ENCODE assay signal across 10 mouse cellular contexts in genomic region chr2:152225536-152225935, GRCm38 (mm10). TPM values are rescaled to one million over a fixed set of nuclear protein-coding genes. Genes with fewer than 3 reads are reported as not detected.
A peak's percentile ranks its signal among the peaks of the same experiment; 100 is the strongest.
DNase-seq lines count a peak whose midpoint lies in the region; ATAC-seq and TF ChIP-seq lines count a peak whose summit lies in the region.
"Had no signal": no experiment of that assay in that cellular context is flagged by ENCODE, and none has a peak within 500 bp of the region (broad histone marks: within the 10 kb centered on the region; RNA-seq: fewer than 3 reads in every experiment).

No protein-coding gene starts in this region.

- H3K4me2 ChIP-seq in hindbrain, embryonic 12.5 days (replicated peaks), result peak overlapping the region; percentile 50; the same call in 1 of the 2 replicates
- H3K4me2 ChIP-seq in hindbrain, embryonic 16.5 days (ENCODE audit: low read length), result no peak overlapping the region
- peak overlapping the region; percentile 87 for H3K4me2 ChIP-seq in liver, embryonic 16.5 days (ENCODE audit: low read depth, low read length)

- H3K27me3 ChIP-seq in hindbrain, embryonic 12.5 days, result no peaks in the 10 kb centered on the region
- no peaks in the 10 kb centered on the region for H3K27me3 ChIP-seq in hindbrain, embryonic 16.5 days (replicated peaks; ENCODE audit: control insufficient read depth, insufficient read depth, low read length)
- H3K27me3 ChIP-seq in ES-Bruce4 (ENCODE audit: control insufficient read depth, insufficient read depth, low read length, poor library complexity, severe bottlenecking), result no peaks in the 10 kb centered on the region
- no peaks in the 10 kb centered on the region for H3K27me3 ChIP-seq in liver, embryonic 16.5 days (ENCODE audit: control insufficient read depth, insufficient read depth, low read depth, low read length)
- H3K27me3 ChIP-seq: stomach, embryonic 15.5 days had no signal

- no peak for TF ChIP-seq CTCF in ES-Bruce4 (IDR thresholded peaks at IDR 0.05; ENCODE audit: low read depth, low read length)

- no peak overlapping the region for H3K9ac ChIP-seq in hindbrain, embryonic 12.5 days
- no peak overlapping the region for H3K9ac ChIP-seq in hindbrain, embryonic 16.5 days (ENCODE audit: low read depth, low read length)
- peak overlapping the region; percentile 95 for H3K9ac ChIP-seq in ES-Bruce4 (ENCODE audit: low read depth, poor library complexity, severe bottlenecking)
- peak overlapping the region; percentile 95; the same call in 1 of the 2 replicates for H3K9ac ChIP-seq in liver, embryonic 16.5 days (ENCODE audit: low read depth, low read length)
- H3K9ac ChIP-seq: stomach, embryonic 15.5 days had no signal

- DNase-seq in brain, adult 2 months (ENCODE audit: low read depth, low spot score), result peak; percentile 17
- DNase-seq in left cerebral cortex, adult 9 months (ENCODE audit: low spot score in 2 of 2), result no peak
- DNase-seq in layer of hippocampus, adult 9-10 months (ENCODE audit: low spot score), result no peak
- DNase-seq: cerebellum, adult 11 months; gastrocnemius, postnatal 25 days had no signal

- no peak for TF ChIP-seq EP300 in ES-Bruce4 (IDR thresholded peaks at IDR 0.05; ENCODE audit: insufficient read depth, low read depth, low read length)

- ATAC-seq in hindbrain, embryonic 12.5 days (ENCODE audit: low FRiP score), result no peak
- no peak for ATAC-seq in hindbrain, embryonic 16.5 days
- no peak for ATAC-seq in liver, embryonic 16.5 days (ENCODE audit: low read depth)

- no peaks in the 10 kb centered on the region for H3K9me3 ChIP-seq in hindbrain, embryonic 12.5 days (replicated peaks)
- H3K9me3 ChIP-seq in hindbrain, embryonic 16.5 days (ENCODE audit: control insufficient read depth, low read length), result no peaks in the 10 kb centered on the region
- no peaks in the 10 kb centered on the region for H3K9me3 ChIP-seq in ES-Bruce4 (replicated peaks; ENCODE audit: control insufficient read depth, insufficient read depth, low read length, poor library complexity, severe bottlenecking)
- H3K9me3 ChIP-seq in liver, embryonic 16.5 days (replicated peaks; ENCODE audit: control insufficient read depth, low read length), result no peaks in the 10 kb centered on the region
- H3K9me3 ChIP-seq: stomach, embryonic 15.5 days had no signal

- H3K4me3 ChIP-seq in hindbrain, embryonic 12.5 days, result no peak overlapping the region
- no peak overlapping the region for H3K4me3 ChIP-seq in hindbrain, embryonic 16.5 days (ENCODE audit: low read length)
- peak overlapping the region; percentile 50 for H3K4me3 ChIP-seq in ES-Bruce4 (ENCODE audit: low read depth, low read length)
- H3K4me3 ChIP-seq in liver, embryonic 16.5 days (ENCODE audit: low read depth, low read length), result no peak overlapping the region

- peaks cover 4% of the 10 kb centered on the region; the same call in 1 of the 2 replicates for H3K36me3 ChIP-seq in hindbrain, embryonic 12.5 days
- no peaks in the 10 kb centered on the region for H3K36me3 ChIP-seq in hindbrain, embryonic 16.5 days (ENCODE audit: control insufficient read depth, insufficient read depth, low read length)
- H3K36me3 ChIP-seq in ES-Bruce4 (ENCODE audit: control insufficient read depth, insufficient read depth, low read length, poor library complexity, severe bottlenecking), result peaks cover 11% of the 10 kb centered on the region
- no peaks in the 10 kb centered on the region for H3K36me3 ChIP-seq in liver, embryonic 16.5 days (ENCODE audit: control insufficient read depth, insufficient read depth)
- H3K36me3 ChIP-seq: stomach, embryonic 15.5 days had no signal

- H3K4me1 ChIP-seq in hindbrain, embryonic 12.5 days, result peaks cover 21% of the 10 kb centered on the region
- peaks cover 13% of the 10 kb centered on the region for H3K4me1 ChIP-seq in hindbrain, embryonic 16.5 days (ENCODE audit: control insufficient read depth, insufficient read depth, low read depth, low read length)
- H3K4me1 ChIP-seq in ES-Bruce4 (ENCODE audit: control insufficient read depth, insufficient read depth, low read length), result peaks cover 5% of the 10 kb centered on the region
- peaks cover 26% of the 10 kb centered on the region for H3K4me1 ChIP-seq in liver, embryonic 16.5 days (ENCODE audit: control insufficient read depth, low read depth, low read length)
- H3K4me1 ChIP-seq: stomach, embryonic 15.5 days had no signal

- no peak for TF ChIP-seq POLR2A in ES-Bruce4 (IDR thresholded peaks at IDR 0.05; ENCODE audit: insufficient read depth, low read length)

- 83% methylated on average over 7 of the region's 7 CpGs for WGBS in hindbrain, embryonic 12.5 days
- 78% methylated on average over 7 of the region's 7 CpGs for WGBS in hindbrain, embryonic 16.5 days
- WGBS in liver, embryonic 16.5 days (ENCODE audit: insufficient replicate concordance), result 76% methylated on average over 7 of the region's 7 CpGs

- H3K27ac ChIP-seq in hindbrain, embryonic 12.5 days, result no peak overlapping the region
- no peak overlapping the region for H3K27ac ChIP-seq in hindbrain, embryonic 16.5 days (ENCODE audit: low read depth, low read length)
- peak overlapping the region; percentile 84 for H3K27ac ChIP-seq in ES-Bruce4 (ENCODE audit: insufficient read depth, low read length)
- no peak overlapping the region; the same call in 1 of the 2 replicates for H3K27ac ChIP-seq in liver, embryonic 16.5 days (ENCODE audit: low read length)

RNA-seq across cellular contexts. Expression of gene Csnk2a1, which starts 1.1 kb away (rescaled TPM):
- polyA plus RNA-seq in hindbrain, embryonic 12.5 days (2016; fragmentation: Nextera tagmentation; extraction: Ambion mirVana), result 88.4 and 90.6 TPM in 2 replicates
- 91.0 and 93.6 TPM in 2 replicates for polyA plus RNA-seq in hindbrain, embryonic 16.5 days (2015; fragmentation: Nextera tagmentation; extraction: Ambion mirVana)
- 258 and 280 TPM in 2 replicates for polyA plus RNA-seq in ES-Bruce4 (2011; ENCODE audit: insufficient read depth, insufficient read length, low read depth, missing spikeins)
- polyA plus RNA-seq in liver, embryonic 16.5 days (2015; fragmentation: Nextera tagmentation; extraction: Ambion mirVana), result 33.5 and 36.4 TPM in 2 replicates

Comparison
In these comparisons a context has a peak if more than half of its experiments do, and no peak if none do; other contexts are left out.
1. H3K9ac ChIP-seq: peak in ES-Bruce4 (single experiment) and liver, embryonic 16.5 days (single experiment); none in hindbrain, embryonic 12.5 days (single experiment) and hindbrain, embryonic 16.5 days (single experiment).